In the genomic region with DNA sequence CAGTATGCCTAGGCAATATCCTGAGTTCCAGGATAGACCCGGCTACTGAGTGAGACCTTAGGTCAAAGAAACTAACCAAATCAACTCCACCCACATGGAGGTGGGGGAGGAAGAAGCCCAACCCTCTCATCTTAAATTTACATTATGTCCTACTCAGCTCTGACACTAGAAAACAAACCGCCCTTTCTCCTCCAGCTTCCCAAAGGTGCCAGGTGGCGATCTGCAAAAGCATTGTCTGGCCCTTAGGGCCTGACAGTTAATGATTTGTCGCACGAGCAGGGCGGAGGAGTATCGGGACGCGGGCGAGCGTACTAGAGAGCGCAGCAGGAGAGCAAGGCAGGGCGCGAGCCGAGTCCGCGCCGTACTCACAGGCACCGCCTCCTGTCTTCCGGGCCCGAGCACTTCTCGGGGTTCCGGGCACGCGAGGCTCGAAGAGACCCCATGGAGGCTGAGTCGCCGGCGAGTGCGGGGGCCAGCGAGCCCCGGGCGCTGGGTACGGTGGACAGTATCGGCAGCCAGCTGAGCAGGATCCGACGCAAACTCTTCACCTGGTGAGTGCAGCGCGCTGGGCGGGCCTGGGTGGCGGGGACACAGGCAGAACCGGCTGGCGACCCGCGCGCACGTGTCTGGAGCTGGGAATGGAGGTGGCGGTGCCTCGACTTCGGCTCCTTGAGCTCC, we compare ENCODE assay signal across 8 mouse cellular contexts. TPM values are rescaled to one million over a fixed set of nuclear protein-coding genes. Genes with fewer than 3 reads are reported as not detected.
A peak's percentile ranks its signal among the peaks of the same experiment; 100 is the strongest.
DNase-seq lines count a peak whose midpoint lies in the region; ATAC-seq and TF ChIP-seq lines count a peak whose summit lies in the region.

A gene (plus strand): TSS at position 195 of the 678 bp plus-strand sequence.

- H3K9me3 ChIP-seq in limb, embryonic 13.5 days: no peaks in the 10 kb centered on the region
- H3K9me3 ChIP-seq in midbrain, embryonic 15.5 days: no peaks in the 10 kb centered on the region; the same call in 1 of the 2 replicates

- ATAC-seq in granulocyte monocyte progenitor cell, adult 5-6 weeks (replicated peaks; ENCODE audit: poor library complexity, severe bottlenecking): peak; percentile 82
- ATAC-seq in limb, embryonic 13.5 days (ENCODE audit: low FRiP score, low read depth): peak; percentile 73; the same call in 1 of the 2 replicates
- ATAC-seq in midbrain, embryonic 15.5 days (replicated peaks): peak; percentile 92

- H3K4me1 ChIP-seq in limb, embryonic 13.5 days: peaks cover 7% of the 10 kb centered on the region
- H3K4me1 ChIP-seq in midbrain, embryonic 15.5 days: peaks cover 12% of the 10 kb centered on the region

- H3K4me2 ChIP-seq in limb, embryonic 13.5 days (replicated peaks): peak within 1 kb of the TSS; percentile 96
- peak within 1 kb of the TSS; percentile 96 for H3K4me2 ChIP-seq in midbrain, embryonic 15.5 days

- under 1% methylated on average over 50 of the region's 50 CpGs for WGBS in limb, embryonic 13.5 days
- WGBS in midbrain, embryonic 15.5 days: 0% methylated on average over 50 of the region's 50 CpGs

- peaks cover 37% of the 10 kb centered on the region for H3K27me3 ChIP-seq in limb, embryonic 13.5 days
- H3K27me3 ChIP-seq in midbrain, embryonic 15.5 days (replicated peaks): peaks cover 19% of the 10 kb centered on the region

- peak within 1 kb of the TSS; percentile 73 for H3K9ac ChIP-seq in limb, embryonic 13.5 days
- H3K9ac ChIP-seq in midbrain, embryonic 15.5 days: peak within 1 kb of the TSS; percentile 58

- peak within 1 kb of the TSS; percentile 71 for H3K4me3 ChIP-seq in gastrocnemius, adult 2 months
- H3K4me3 ChIP-seq in limb, embryonic 13.5 days: peak within 1 kb of the TSS; percentile 66
- peak within 1 kb of the TSS; percentile 67 for H3K4me3 ChIP-seq in midbrain, embryonic 15.5 days

- no peak for TF ChIP-seq CTCF in gastrocnemius, adult 2 months (IDR thresholded peaks at IDR 0.05)

- no peaks in the 10 kb centered on the region for H3K36me3 ChIP-seq in limb, embryonic 13.5 days
- H3K36me3 ChIP-seq in midbrain, embryonic 15.5 days (replicated peaks): no peaks in the 10 kb centered on the region

- peak; percentile 21 for DNase-seq in gastrocnemius, adult 2 months
- no peak for DNase-seq in gastrocnemius, adult 18-20 months (ENCODE audit: low spot score)
- DNase-seq in cerebellum, postnatal 36 days: peak; percentile 11 to 19
- DNase-seq in kidney, adult 8-10 months: peak; percentile 75 to 77
- DNase-seq in spleen, postnatal 36 days (ENCODE audit: low spot score in 2 of 2): peak; percentile 36 to 39

- H3K27ac ChIP-seq in gastrocnemius, adult 2 months: no peak within 1 kb of the TSS
- H3K27ac ChIP-seq in limb, embryonic 13.5 days: no peak within 1 kb of the TSS
- H3K27ac ChIP-seq in midbrain, embryonic 15.5 days: no peak within 1 kb of the TSS

- intact Hi-C loops in gastrocnemius, adult 2 months (cut with DNase I): no loop called here

RNA-seq across cellular contexts. Expression of the gene that starts here (rescaled TPM):
- total RNA-seq in gastrocnemius, adult 2 months (2021): not detected
- not detected for total RNA-seq in gastrocnemius, adult 18-20 months (2021)
- total RNA-seq in granulocyte monocyte progenitor cell, adult 5-6 weeks (2014; fragmentation: Nextera tagmentation): 0.60 and 1.9 TPM in 2 replicates
- 0.88 and 1.2 TPM in 2 replicates for total RNA-seq in granulocyte monocyte progenitor cell, adult 5-6 weeks (2017)
- polyA plus RNA-seq in limb, embryonic 13.5 days (2015; fragmentation: Nextera tagmentation; extraction: Ambion mirVana): 4.5 and 4.8 TPM in 2 replicates
- 10.3 and 10.7 TPM in 2 replicates for polyA plus RNA-seq in midbrain, embryonic 15.5 days (2015; fragmentation: Nextera tagmentation; extraction: Ambion mirVana)

Comparison
In these comparisons a context has a peak if more than half of its experiments do, and no peak if none do; other contexts are left out.
1. Peak in DNase-seq and H3K4me3 ChIP-seq in gastrocnemius, adult 2 months; RNA of the gene not detected or under 1 TPM.